Mouse (Mus musculus) limb, embryonic 13.5 days (tissue): ENCODE measurements around the gene Nol3. TPM values are rescaled to one million over a fixed set of nuclear protein-coding genes. Genes with fewer than 3 reads are reported as not detected.

Experiments
- ATAC-seq: fragments of 200-750 bp; cut with Nextera tagmentation; 2 replicates; pipeline ENCODE4 v1.8.0; 2017; ENCODE audit warnings: low read depth, moderate number of reproducible peaks, moderate TSS enrichment; ENCODE audit not compliant: low FRiP score
- H3K27ac ChIP-seq: fragments of 300-500 bp; sonication (generic); 2 replicates; pipeline ENCODE4 v1.5.1; 2015; ENCODE audit warnings: inconsistent platforms, mild to moderate bottlenecking, moderate library complexity
- H3K27me3 ChIP-seq: fragments of 300-500 bp; sonication (generic); 2 replicates; pipeline ENCODE4 v1.6.1; 2015; ENCODE audit warnings: mild to moderate bottlenecking, inconsistent platforms
- H3K36me3 ChIP-seq: fragments of 300-500 bp; sonication (generic); 2 replicates; pipeline ENCODE4 v1.6.1; 2015; ENCODE audit warnings: inconsistent platforms, mild to moderate bottlenecking, moderate library complexity
- H3K4me1 ChIP-seq: fragments of 300-500 bp; sonication (generic); 2 replicates; pipeline ENCODE4 v1.6.1; 2015; ENCODE audit warnings: inconsistent platforms
- H3K4me2 ChIP-seq: fragments of 300-500 bp; sonication (generic); replicated peaks from 2 replicates; pipeline ENCODE4 v1.6.1; 2015; ENCODE audit warnings: inconsistent platforms, mild to moderate bottlenecking, moderate library complexity
- H3K4me3 ChIP-seq: fragments of 300-500 bp; sonication (generic); 2 replicates; pipeline ENCODE4 v1.5.1; 2015; ENCODE audit warnings: moderate library complexity, mild to moderate bottlenecking, inconsistent platforms
- H3K9ac ChIP-seq: fragments of 300-500 bp; sonication (generic); 2 replicates; pipeline ENCODE4 v1.6.1; 2015; ENCODE audit warnings: mild to moderate bottlenecking, inconsistent platforms
- H3K9me3 ChIP-seq: fragments of 300-500 bp; sonication (generic); 2 replicates; pipeline ENCODE4 v1.6.1; 2016; ENCODE audit warnings: inconsistent platforms
- WGBS: fragments of 180-500 bp; shearing (Covaris S2); methylation state at CpG from one replicate; pipeline ENCODE4 v1.1.7; 2015; 5-methylcytosine and 5-hydroxymethylcytosine counted together
- polyA plus RNA-seq: library from polyadenylated mRNA; unstranded; fragments of >200 nt; fragmentation: Nextera tagmentation; extraction: Ambion mirVana; gene quantifications from 2 replicates; pipeline ENCODE4 v1.2.1, GENCODE M21; 2015

Gene Nol3
- polyA plus RNA-seq, 1 experiment from 2014 or later: 2.7 TPM

- Histone ChIP-seq H3K27me3 (no peaks in the 10 kb centered on the region), H3K4me3 (peak within 1 kb of the TSS; percentile 40), H3K9ac (peak within 1 kb of the TSS; percentile 58), H3K4me2 (peak within 1 kb of the TSS; percentile 72), H3K4me1 (peaks cover 24% of the 10 kb centered on the region), H3K36me3 (peaks cover 82% of the 10 kb centered on the region), H3K27ac (peak within 1 kb of the TSS; percentile 70), H3K9me3 (no peaks in the 10 kb centered on the region)
- WGBS: 4% methylated on average over 29 of the region's 30 CpGs
- ATAC-seq: peak; percentile 77
Observed at GRCm38 (mm10) chr8:105305211-105306145, 29.5 kb downstream of the Nol3 start, which contains the start of gene Elmo3. TSS of gene Elmo3 (plus strand) at chr8:105305601.

GRCm38 (mm10) chr8:105306146-105306691 lies 30.3 kb downstream of the Nol3 start:
- Histone ChIP-seq H3K27me3 (no peaks in the 10 kb centered on the region), H3K4me3 (peak overlapping the region; percentile 40), H3K27ac (peak overlapping the region; percentile 70), H3K4me1 (peaks cover 24% of the 10 kb centered on the region), H3K36me3 (peaks cover 79% of the 10 kb centered on the region), H3K9ac (peak overlapping the region; percentile 58), H3K9me3 (no peaks in the 10 kb centered on the region), H3K4me2 (peak overlapping the region; percentile 72)
- 38% methylated on average over 5 of the region's 5 CpGs for WGBS
- ATAC-seq: peak; percentile 12; the same call in 1 of the 2 replicates

- Histone ChIP-seq H3K27me3 (no peaks in the 10 kb centered on the region), H3K9ac (no peak overlapping the region), H3K27ac (no peak overlapping the region), H3K4me2 (no peak overlapping the region), H3K9me3 (no peaks in the 10 kb centered on the region), H3K4me3 (no peak overlapping the region), H3K4me1 (peaks cover 24% of the 10 kb centered on the region), H3K36me3 (peaks cover 79% of the 10 kb centered on the region)
- ATAC-seq: no peak
- 96% methylated on average over 13 of the region's 13 CpGs for WGBS
Observed at GRCm38 (mm10) chr8:105307670-105308069, 31.7 kb downstream of the Nol3 start.

GRCm38 (mm10) chr8:105308428-105308827 lies 32.5 kb downstream of the Nol3 start:
- Histone ChIP-seq H3K27ac (no peak overlapping the region), H3K9ac (no peak overlapping the region), H3K4me3 (no peak overlapping the region), H3K27me3 (no peaks in the 10 kb centered on the region), H3K9me3 (no peaks in the 10 kb centered on the region), H3K4me1 (peaks cover 24% of the 10 kb centered on the region), H3K36me3 (peaks cover 81% of the 10 kb centered on the region), H3K4me2 (no peak overlapping the region)
- no peak for ATAC-seq
- WGBS: 92% methylated on average over 10 of the region's 10 CpGs

- Histone ChIP-seq H3K9me3 (no peaks in the 10 kb centered on the region), H3K4me3 (no peak overlapping the region), H3K27me3 (no peaks in the 10 kb centered on the region), H3K27ac (no peak overlapping the region), H3K4me2 (no peak overlapping the region), H3K36me3 (peaks cover 82% of the 10 kb centered on the region), H3K9ac (no peak overlapping the region; the same call in 1 of the 2 replicates), H3K4me1 (peaks cover 23% of the 10 kb centered on the region)
- no peak for ATAC-seq
- WGBS: 81% methylated on average over 15 of the region's 15 CpGs
Observed at GRCm38 (mm10) chr8:105309142-105309847, 33.4 kb downstream of the Nol3 start.

GRCm38 (mm10) chr8:105310118-105310517 lies 34.2 kb downstream of the Nol3 start:
- peaks cover 83% of the 10 kb centered on the region for H3K36me3 ChIP-seq
- H3K4me1 ChIP-seq: peaks cover 16% of the 10 kb centered on the region
- WGBS: 88% methylated on average over 8 of the region's 8 CpGs
- no peak overlapping the region for H3K27ac ChIP-seq
- no peak for ATAC-seq
- H3K4me2 ChIP-seq: no peak overlapping the region
- no peaks in the 10 kb centered on the region for H3K27me3 ChIP-seq
- no peak overlapping the region for H3K9ac ChIP-seq
- no peak overlapping the region for H3K4me3 ChIP-seq
- H3K9me3 ChIP-seq: no peaks in the 10 kb centered on the region

- WGBS: 90% methylated on average over 1 of the region's 1 CpGs
- no peak overlapping the region for H3K9ac ChIP-seq
- no peak for ATAC-seq
- H3K27ac ChIP-seq: no peak overlapping the region
- H3K4me2 ChIP-seq: no peak overlapping the region
- H3K4me1 ChIP-seq: peaks cover under 1% of the 10 kb centered on the region; the same call in 1 of the 2 replicates
- H3K9me3 ChIP-seq: no peaks in the 10 kb centered on the region
- no peak overlapping the region for H3K4me3 ChIP-seq
- H3K27me3 ChIP-seq: no peaks in the 10 kb centered on the region
- peaks cover 95% of the 10 kb centered on the region for H3K36me3 ChIP-seq
Observed at GRCm38 (mm10) chr8:105311718-105312117, 35.8 kb downstream of the Nol3 start.

- no peak overlapping the region for H3K9ac ChIP-seq
- H3K9me3 ChIP-seq: no peaks in the 10 kb centered on the region
- no peak overlapping the region for H3K4me3 ChIP-seq
- no peak overlapping the region for H3K27ac ChIP-seq
- 89% methylated on average over 8 of the region's 8 CpGs for WGBS
- H3K27me3 ChIP-seq: no peaks in the 10 kb centered on the region
- H3K36me3 ChIP-seq: peaks cover 95% of the 10 kb centered on the region
- ATAC-seq: no peak
- no peak overlapping the region for H3K4me2 ChIP-seq
- H3K4me1 ChIP-seq: no peaks in the 10 kb centered on the region
Observed at GRCm38 (mm10) chr8:105312891-105313481, 37.0 kb downstream of the Nol3 start.

GRCm38 (mm10) chr8:105313622-105314402 lies 37.9 kb downstream of the Nol3 start:
- Histone ChIP-seq H3K36me3 (peaks cover 95% of the 10 kb centered on the region), H3K4me2 (no peak overlapping the region), H3K9ac (no peak overlapping the region), H3K27ac (no peak overlapping the region), H3K27me3 (no peaks in the 10 kb centered on the region), H3K4me3 (no peak overlapping the region), H3K9me3 (no peaks in the 10 kb centered on the region), H3K4me1 (no peaks in the 10 kb centered on the region)
- WGBS: 74% methylated on average over 9 of the region's 9 CpGs
- no peak for ATAC-seq

GRCm38 (mm10) chr8:105315073-105315769 lies 39.3 kb downstream of the Nol3 start:
- Histone ChIP-seq H3K4me3 (no peak overlapping the region), H3K4me1 (no peaks in the 10 kb centered on the region), H3K9ac (no peak overlapping the region), H3K4me2 (no peak overlapping the region), H3K27me3 (no peaks in the 10 kb centered on the region), H3K27ac (no peak overlapping the region), H3K9me3 (no peaks in the 10 kb centered on the region), H3K36me3 (peaks cover 95% of the 10 kb centered on the region)
- WGBS: 90% methylated on average over 18 of the region's 18 CpGs
- ATAC-seq: no peak

- Histone ChIP-seq H3K4me2 (no peak overlapping the region), H3K27ac (no peak overlapping the region), H3K27me3 (no peaks in the 10 kb centered on the region), H3K9me3 (no peaks in the 10 kb centered on the region), H3K36me3 (peaks cover 81% of the 10 kb centered on the region), H3K4me1 (no peaks in the 10 kb centered on the region), H3K9ac (no peak overlapping the region), H3K4me3 (no peak overlapping the region)
- no peak for ATAC-seq
- WGBS: 82% methylated on average over 4 of the region's 4 CpGs
Observed at GRCm38 (mm10) chr8:105317941-105318340, 42.0 kb downstream of the Nol3 start.
